Mouse (Mus musculus) ES-E14 (cell line): ENCODE measurements around the gene Fndc3b.

ENCODE experiments used
- CHD2 ChIP-seq: IDR thresholded peaks from 2 replicates; pipeline ENCODE4 v1.6.1; 2014; ENCODE audit warnings: mild to moderate bottlenecking, low read depth, low read length, inconsistent platforms
- HCFC1 ChIP-seq: IDR thresholded peaks from 2 replicates; pipeline ENCODE4 v1.6.1; 2012; ENCODE audit warnings: low read length, inconsistent platforms, borderline replicate concordance; ENCODE audit not compliant: insufficient read depth
- MAFK ChIP-seq: IDR thresholded peaks from 2 replicates; pipeline ENCODE4 v1.6.1; 2014; ENCODE audit warnings: mild to moderate bottlenecking, low read depth, low read length, inconsistent platforms; ENCODE audit not compliant: insufficient read depth
- ZC3H11A ChIP-seq: IDR thresholded peaks from 2 replicates; pipeline ENCODE4 v1.6.1; 2012; ENCODE audit warnings: low read depth, mild to moderate bottlenecking, inconsistent platforms, low read length, borderline replicate concordance
- ZNF384 ChIP-seq: IDR thresholded peaks from 2 replicates; pipeline ENCODE4 v1.6.1; 2012; ENCODE audit warnings: low read depth, low read length, inconsistent platforms

- TF ChIP-seq ZC3H11A = no peak
- TF ChIP-seq CHD2 = no peak
- TF ChIP-seq MAFK = no peak
- TF ChIP-seq HCFC1 = no peak
- TF ChIP-seq ZNF384 = no peak
These were observed 341.0 kb downstream of the Fndc3b start for GRCm38 (mm10) chr3:27370125-27370524.
